Mouse (Mus musculus) cerebellum, adult 9-11 months (tissue): Measurements from ENCODE around the gene Acadsb.
"Not testable (repeated sequence)": the region's sequence is repeated elsewhere in the genome, so short reads cannot be mapped to it uniquely, and the experiment has no call there.

Source experiments
- DNase-seq: peaks from one replicate; pipeline ENCODE4 v3.0.0; 2022

Gene Acadsb

GRCm38 (mm10) chr7:131410416-131411058 is at the start of gene Acadsb, which contains the start of gene Ikzf5:
Gene Acadsb (plus strand): TSS chr7:131410601.
Gene Ikzf5 (minus strand): TSS chr7:131410521.
- DNase-seq: peak; percentile 98

GRCm38 (mm10) chr7:131362269-131362614 is 48.2 kb upstream of the Acadsb start:
- DNase-seq: no peak

GRCm38 (mm10) chr7:131362615-131363300 is 47.6 kb upstream of the Acadsb start, which contains the start of gene 2310057M21Rik:
Gene 2310057M21Rik (minus strand): TSS chr7:131362759.
- peak; percentile 98 for DNase-seq

GRCm38 (mm10) chr7:131364131-131364530 is 46.3 kb upstream of the Acadsb start:
- DNase-seq: no peak

GRCm38 (mm10) chr7:131370648-131371469 is 39.5 kb upstream of the Acadsb start, which contains the start of gene Pstk:
Gene Pstk (plus strand): TSS chr7:131371141.
- peak; percentile 92 for DNase-seq

- no peak for DNase-seq
These were observed 38.9 kb upstream of the Acadsb start for GRCm38 (mm10) chr7:131371470-131371860.

- DNase-seq: peak; percentile 23
These were observed 38.3 kb upstream of the Acadsb start for GRCm38 (mm10) chr7:131371880-131372651.

- not testable (repeated sequence) for DNase-seq
These were observed 18.6 kb upstream of the Acadsb start for GRCm38 (mm10) chr7:131391761-131392160.

GRCm38 (mm10) chr7:131409321-131409987 is 947 bp upstream of the Acadsb start:
- no peak for DNase-seq

- DNase-seq: no peak
These were observed 414 bp upstream of the Acadsb start for GRCm38 (mm10) chr7:131409988-131410385.

- DNase-seq: peak; percentile 41
These were observed 980 bp downstream of the Acadsb start for GRCm38 (mm10) chr7:131411221-131411940.

- no peak for DNase-seq
These were observed 1.5 kb downstream of the Acadsb start for GRCm38 (mm10) chr7:131411941-131412270.

- not testable (repeated sequence) for DNase-seq
These were observed 6.3 kb downstream of the Acadsb start for GRCm38 (mm10) chr7:131416742-131417141.

GRCm38 (mm10) chr7:131417605-131418004 is 7.2 kb downstream of the Acadsb start:
- no peak for DNase-seq

GRCm38 (mm10) chr7:131424912-131425311 is 14.5 kb downstream of the Acadsb start:
- DNase-seq: no peak

- DNase-seq: no peak
These were observed 16.9 kb downstream of the Acadsb start for GRCm38 (mm10) chr7:131427331-131427730.

GRCm38 (mm10) chr7:131432244-131432643 is 21.8 kb downstream of the Acadsb start:
- peak; percentile 7 for DNase-seq

GRCm38 (mm10) chr7:131434276-131434675 is 23.9 kb downstream of the Acadsb start:
- no peak for DNase-seq

GRCm38 (mm10) chr7:131437051-131437450 is 26.6 kb downstream of the Acadsb start:
- no peak for DNase-seq

- DNase-seq: no peak
These were observed 46.3 kb downstream of the Acadsb start for GRCm38 (mm10) chr7:131456714-131457113.

GRCm38 (mm10) chr7:131465117-131465601 is 54.8 kb downstream of the Acadsb start:
- no peak for DNase-seq
